Mouse (Mus musculus): Measurements from ENCODE around the gene Zfp369. TPM values are rescaled to one million over a fixed set of nuclear protein-coding genes. Genes with fewer than 3 reads are reported as not detected.

The Zfp369 gene
- polyA plus RNA-seq (2014; fragmentation: Nextera tagmentation; extraction: Ambion mirVana): 20.9 and 25.3 TPM in 2 replicates

DNA sequence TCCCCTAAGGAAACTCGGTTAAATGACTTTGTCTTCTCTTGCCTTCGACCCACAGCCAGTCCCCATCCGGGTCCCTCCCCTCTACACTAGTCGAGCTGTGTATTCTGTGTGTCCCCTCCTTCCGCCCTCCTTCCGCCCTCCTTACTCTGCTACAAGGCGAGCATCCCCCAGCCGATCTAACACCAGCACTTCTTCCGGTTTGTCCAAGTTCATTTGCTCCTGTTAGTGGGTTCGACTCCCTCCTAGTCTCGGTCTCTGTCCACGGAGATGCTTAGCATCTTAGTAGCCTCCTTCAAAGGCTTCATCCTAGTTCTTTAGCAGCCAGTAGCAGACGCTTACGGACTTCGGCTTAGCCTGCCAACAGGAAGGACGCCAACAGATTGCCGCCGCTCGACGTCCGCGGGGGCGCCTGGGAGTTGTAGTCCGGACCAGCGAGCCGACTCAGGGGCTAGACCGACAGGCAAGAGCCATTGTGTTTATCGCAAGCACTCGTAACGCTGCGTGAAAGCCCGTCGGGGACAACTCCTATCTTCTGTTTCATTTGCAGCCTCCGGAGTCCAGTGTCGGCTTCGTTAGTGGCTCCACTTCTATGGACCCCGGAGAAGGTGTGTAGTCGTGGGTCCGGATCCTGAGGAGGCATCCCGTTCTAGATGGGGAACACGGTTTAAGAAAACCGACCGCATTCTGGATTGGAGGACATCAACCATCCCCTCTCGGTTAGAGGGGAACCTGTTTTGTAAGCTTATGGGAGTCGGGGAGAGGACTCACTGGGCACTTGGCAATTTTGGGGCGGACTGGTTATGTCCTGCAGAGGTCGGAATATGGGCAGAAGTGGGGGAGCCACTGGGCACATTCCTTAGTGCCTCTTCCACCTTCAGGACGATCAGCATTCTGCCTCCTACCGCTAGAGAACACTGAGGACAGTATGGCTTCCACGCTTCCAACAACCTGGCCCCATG is at the start of gene Zfp369:
TSS of gene Zfp369 (plus strand) at position 432 of the 959 bp plus-strand sequence.
- ATAC-seq (ENCODE audit: low FRiP score) (peak; percentile 99), DNase-seq (ENCODE audit: low spot score) (peak; percentile 92)
- 1% methylated on average over 50 of the region's 50 CpGs for WGBS
- no peaks in the 10 kb centered on the region for H3K27me3 ChIP-seq (ENCODE audit: control insufficient read depth, insufficient read depth, low read length)
- H3K9ac ChIP-seq (ENCODE audit: low read depth, low read length): peak within 1 kb of the TSS; percentile 73
- H3K36me3 ChIP-seq (ENCODE audit: control insufficient read depth, insufficient read depth, low read length): 0 out of 2 replicates have a peak, but pooled peaks cover 2% of the 10 kb centered on the region
- H3K9me3 ChIP-seq (ENCODE audit: control insufficient read depth, low read length): peaks cover 18% of the 10 kb centered on the region
- H3K4me3 ChIP-seq (ENCODE audit: low read depth, low read length): peak within 1 kb of the TSS; percentile 65
- H3K27ac ChIP-seq (ENCODE audit: low read depth, low read length): peak within 1 kb of the TSS; percentile 48
- peak within 1 kb of the TSS; percentile 47 for H3K4me2 ChIP-seq (replicated peaks; ENCODE audit: low read depth, low read length)
- H3K4me1 ChIP-seq (replicated peaks; ENCODE audit: control insufficient read depth, insufficient read depth, low read length): no peaks in the 10 kb centered on the region

DNA sequence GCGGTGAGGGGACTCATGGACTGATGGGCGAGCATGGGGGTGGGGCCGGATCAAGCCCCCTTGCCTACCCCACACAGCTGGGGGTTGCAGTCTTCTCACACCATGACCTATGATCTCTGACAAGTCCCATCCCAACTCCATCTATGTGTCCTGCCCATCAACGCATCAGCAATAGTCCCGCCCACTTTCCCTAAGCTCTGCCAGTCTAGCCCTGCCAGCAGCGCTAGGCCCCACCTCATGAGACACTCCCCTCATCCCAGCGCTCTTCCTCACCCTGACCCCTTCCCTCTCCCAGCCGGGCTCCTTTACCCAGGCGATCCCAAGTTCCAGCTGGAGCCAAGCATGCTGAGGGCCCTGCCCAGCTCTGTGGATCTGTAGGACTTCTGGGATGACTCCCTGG is 41.4 kb upstream of the Zfp369 start:
- Histone ChIP-seq H3K27me3 (ENCODE audit: control insufficient read depth, insufficient read depth, low read length) (no peaks in the 10 kb centered on the region), H3K36me3 (ENCODE audit: control insufficient read depth, insufficient read depth, low read length) (no peaks in the 10 kb centered on the region), H3K4me3 (ENCODE audit: low read depth, low read length) (no peak overlapping the region), H3K4me1 (replicated peaks; ENCODE audit: control insufficient read depth, insufficient read depth, low read length) (no peaks in the 10 kb centered on the region), H3K9ac (ENCODE audit: low read depth, low read length) (no peak overlapping the region), H3K4me2 (replicated peaks; ENCODE audit: low read depth, low read length) (no peak overlapping the region), H3K9me3 (ENCODE audit: control insufficient read depth, low read length) (no peaks in the 10 kb centered on the region; the same call in 1 of the 2 replicates), H3K27ac (ENCODE audit: low read depth, low read length) (no peak overlapping the region)
- WGBS: 73% methylated on average over 8 of the region's 9 CpGs
- no peak for ATAC-seq (ENCODE audit: low FRiP score)
- DNase-seq (ENCODE audit: low spot score): no peak

DNA sequence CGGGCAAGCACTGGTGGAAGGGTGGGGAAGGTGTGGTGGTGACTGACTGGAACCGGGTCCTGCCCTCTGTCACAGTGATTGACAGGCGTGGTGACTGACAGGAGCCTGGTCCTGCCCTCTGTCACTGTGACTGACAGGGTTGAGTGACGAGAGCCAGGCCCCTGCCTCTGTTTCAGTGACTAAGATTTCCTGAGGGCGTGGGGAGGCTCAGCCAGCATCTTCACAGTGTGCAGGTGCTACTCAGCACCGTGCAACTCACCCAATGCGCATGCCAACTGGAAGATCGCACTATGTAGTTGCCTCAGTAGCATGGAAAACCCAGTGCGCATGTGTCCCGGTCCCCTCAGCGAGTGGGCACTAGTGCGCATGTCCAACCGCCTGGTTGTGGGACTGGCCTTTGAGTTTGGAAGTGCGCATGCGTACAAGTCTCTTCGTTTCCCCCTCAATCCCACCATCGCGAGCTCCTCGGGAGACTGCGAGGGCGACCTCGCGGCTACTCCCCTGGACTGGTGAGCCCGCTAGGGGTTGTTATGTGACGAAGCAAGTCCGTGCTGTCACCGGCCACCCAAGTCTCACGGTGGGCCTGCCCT is 38.0 kb upstream of the Zfp369 start:
- H3K27ac ChIP-seq (ENCODE audit: low read depth, low read length): peak overlapping the region; percentile 70; the same call in 1 of the 2 replicates
- H3K4me2 ChIP-seq (replicated peaks; ENCODE audit: low read depth, low read length): peak overlapping the region; percentile 92
- H3K9ac ChIP-seq (ENCODE audit: low read depth, low read length): peak overlapping the region; percentile 62
- 1% methylated on average over 28 of the region's 28 CpGs for WGBS
- peak overlapping the region; percentile 74 for H3K4me3 ChIP-seq (ENCODE audit: low read depth, low read length)
- ATAC-seq (ENCODE audit: low FRiP score) (peak; percentile 95), DNase-seq (ENCODE audit: low spot score) (peak; percentile 98)
- no peaks in the 10 kb centered on the region for H3K36me3 ChIP-seq (ENCODE audit: control insufficient read depth, insufficient read depth, low read length)
- H3K4me1 ChIP-seq (replicated peaks; ENCODE audit: control insufficient read depth, insufficient read depth, low read length): no peaks in the 10 kb centered on the region
- H3K27me3 ChIP-seq (ENCODE audit: control insufficient read depth, insufficient read depth, low read length): no peaks in the 10 kb centered on the region
- peaks cover 2% of the 10 kb centered on the region; the same call in 1 of the 2 replicates for H3K9me3 ChIP-seq (ENCODE audit: control insufficient read depth, low read length)

DNA sequence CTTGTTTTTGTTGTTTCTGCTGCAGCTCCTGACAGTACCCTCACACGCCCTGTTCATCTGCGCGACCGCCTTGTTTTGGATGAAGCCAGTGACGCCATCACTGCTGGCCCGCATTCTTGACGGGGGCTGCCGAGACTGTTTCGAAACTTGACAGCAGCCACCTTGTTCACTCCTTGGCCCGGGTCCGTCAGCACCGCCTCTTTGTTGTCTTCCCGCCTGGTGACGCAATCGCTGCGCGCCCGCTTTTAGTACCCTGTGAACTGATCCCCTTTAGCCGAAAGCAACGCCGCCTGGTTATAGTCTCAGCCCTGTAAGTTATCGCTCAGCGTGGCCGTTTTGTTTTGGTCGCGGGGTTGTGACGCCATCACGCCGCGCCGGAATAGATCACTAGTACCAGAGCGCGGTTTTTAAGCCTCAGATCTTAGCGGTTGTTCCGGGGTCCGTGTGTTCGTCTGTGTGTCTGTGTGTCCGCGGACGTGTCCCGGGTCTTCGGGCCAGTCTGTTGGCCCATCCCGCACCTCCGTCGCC is 37.5 kb upstream of the Zfp369 start:
- Histone ChIP-seq H3K4me2 (replicated peaks; ENCODE audit: low read depth, low read length) (peak overlapping the region; percentile 92), H3K9me3 (ENCODE audit: control insufficient read depth, low read length) (peaks cover 6% of the 10 kb centered on the region; the same call in 1 of the 2 replicates), H3K27me3 (ENCODE audit: control insufficient read depth, insufficient read depth, low read length) (no peaks in the 10 kb centered on the region), H3K4me3 (ENCODE audit: low read depth, low read length) (peak overlapping the region; percentile 74), H3K9ac (ENCODE audit: low read depth, low read length) (peak overlapping the region; percentile 65), H3K4me1 (replicated peaks; ENCODE audit: control insufficient read depth, insufficient read depth, low read length) (no peaks in the 10 kb centered on the region), H3K36me3 (ENCODE audit: control insufficient read depth, insufficient read depth, low read length) (peaks cover 2% of the 10 kb centered on the region; the same call in 1 of the 2 replicates), H3K27ac (ENCODE audit: low read depth, low read length) (peak overlapping the region; percentile 70; the same call in 1 of the 2 replicates)
- peak; percentile 87 for ATAC-seq (ENCODE audit: low FRiP score)
- peak; percentile 94 for DNase-seq (ENCODE audit: low spot score)
- WGBS: under 1% methylated on average over 45 of the region's 45 CpGs

DNA sequence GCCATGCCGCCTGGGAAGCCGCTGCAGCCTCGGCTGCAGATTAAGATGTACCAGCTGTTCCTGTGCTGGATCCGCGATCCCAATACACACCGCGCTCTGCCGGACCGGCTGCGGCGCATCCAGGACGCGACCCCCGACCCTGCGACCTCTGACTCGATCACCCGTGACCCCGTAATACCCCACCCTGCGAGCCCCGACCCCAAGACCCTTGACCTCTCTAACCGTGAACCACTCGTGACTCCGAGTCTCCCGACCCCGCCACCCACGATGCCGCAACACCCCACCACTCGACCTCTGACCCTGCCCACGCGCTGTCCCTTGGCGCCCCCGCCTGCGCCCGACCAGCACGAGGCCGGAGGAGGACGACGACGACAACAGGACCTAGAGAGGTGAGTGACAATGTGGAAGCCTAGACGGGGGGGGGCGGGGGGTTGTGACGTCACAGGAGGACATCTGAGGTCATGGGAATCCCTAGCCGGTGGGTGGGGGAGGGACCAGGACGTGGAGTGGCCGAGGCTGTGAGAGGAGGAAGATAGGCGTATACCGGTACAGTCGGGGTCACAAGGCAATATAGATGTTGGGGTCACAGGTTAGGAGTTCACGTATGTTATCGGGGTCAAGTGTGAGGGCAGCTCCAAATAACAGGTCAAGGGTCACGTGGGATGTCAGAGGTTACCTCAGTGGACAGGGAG is 36.8 kb upstream of the Zfp369 start:
- WGBS: 2% methylated on average over 42 of the region's 51 CpGs
- peaks cover 2% of the 10 kb centered on the region; the same call in 1 of the 2 replicates for H3K36me3 ChIP-seq (ENCODE audit: control insufficient read depth, insufficient read depth, low read length)
- peak overlapping the region; percentile 92 for H3K4me2 ChIP-seq (replicated peaks; ENCODE audit: low read depth, low read length)
- peak overlapping the region; percentile 20; the same call in 1 of the 2 replicates for H3K27ac ChIP-seq (ENCODE audit: low read depth, low read length)
- DNase-seq (ENCODE audit: low spot score): peak; percentile 35
- no peaks in the 10 kb centered on the region for H3K4me1 ChIP-seq (replicated peaks; ENCODE audit: control insufficient read depth, insufficient read depth, low read length)
- peak; percentile 36 for ATAC-seq (ENCODE audit: low FRiP score)
- H3K9ac ChIP-seq (ENCODE audit: low read depth, low read length): peak overlapping the region; percentile 65
- peak overlapping the region; percentile 74 for H3K4me3 ChIP-seq (ENCODE audit: low read depth, low read length)
- no peaks in the 10 kb centered on the region for H3K27me3 ChIP-seq (ENCODE audit: control insufficient read depth, insufficient read depth, low read length)
- peaks cover 7% of the 10 kb centered on the region; the same call in 1 of the 2 replicates for H3K9me3 ChIP-seq (ENCODE audit: control insufficient read depth, low read length)

DNA sequence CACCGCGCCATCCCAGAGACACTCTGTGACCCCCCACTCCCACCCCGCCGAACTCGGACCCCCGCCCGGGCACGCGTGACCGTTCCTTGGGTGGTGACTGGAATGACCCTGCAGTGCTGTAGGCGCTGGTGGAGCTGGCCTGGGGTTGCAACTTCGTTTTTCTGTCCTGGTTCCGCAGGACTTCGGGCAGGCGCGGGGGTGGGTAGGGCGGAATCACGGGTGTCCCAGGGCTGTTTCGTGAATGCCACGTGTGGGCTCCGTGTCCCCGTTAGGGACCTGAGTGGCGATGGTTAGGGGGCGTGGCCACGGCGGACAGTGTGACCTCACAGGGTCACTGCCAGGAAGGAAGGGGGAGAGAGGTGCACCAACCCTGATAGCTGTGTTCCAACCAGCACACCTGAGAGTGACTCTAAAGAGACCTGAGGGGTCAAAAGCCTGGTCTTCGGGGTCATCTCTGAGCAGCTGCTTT is 36.3 kb upstream of the Zfp369 start:
- DNase-seq (ENCODE audit: low spot score) (no peak), ATAC-seq (ENCODE audit: low FRiP score) (no peak)
- Histone ChIP-seq H3K27me3 (ENCODE audit: control insufficient read depth, insufficient read depth, low read length) (no peaks in the 10 kb centered on the region), H3K36me3 (ENCODE audit: control insufficient read depth, insufficient read depth, low read length) (peaks cover 2% of the 10 kb centered on the region; the same call in 1 of the 2 replicates), H3K4me2 (replicated peaks; ENCODE audit: low read depth, low read length) (peak overlapping the region; percentile 92), H3K4me3 (ENCODE audit: low read depth, low read length) (peak overlapping the region; percentile 74), H3K27ac (ENCODE audit: low read depth, low read length) (no peak overlapping the region), H3K4me1 (replicated peaks; ENCODE audit: control insufficient read depth, insufficient read depth, low read length) (no peaks in the 10 kb centered on the region), H3K9me3 (ENCODE audit: control insufficient read depth, low read length) (peaks cover 7% of the 10 kb centered on the region; the same call in 1 of the 2 replicates), H3K9ac (ENCODE audit: low read depth, low read length) (no peak overlapping the region)
- WGBS: 38% methylated on average over 27 of the region's 27 CpGs

DNA sequence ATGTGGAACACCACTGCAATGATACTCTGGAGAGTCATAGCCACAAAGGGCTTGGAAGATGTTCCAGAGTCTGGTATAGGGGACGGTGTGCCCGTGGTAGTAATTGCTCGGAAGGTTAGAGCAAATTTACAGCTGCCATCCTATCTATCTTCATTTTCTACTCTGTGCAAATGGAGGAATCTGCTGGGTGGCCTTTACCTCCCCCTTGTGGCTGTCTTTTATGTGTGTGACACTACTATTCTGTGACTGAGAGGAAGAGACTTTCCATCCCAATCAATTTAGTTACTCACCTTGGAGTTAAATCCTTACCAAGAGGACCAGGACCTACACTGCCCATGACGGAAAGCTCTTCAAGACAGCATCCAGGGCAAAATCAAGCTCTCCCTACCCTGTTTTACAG is 35.3 kb upstream of the Zfp369 start:
- Histone ChIP-seq H3K4me2 (replicated peaks; ENCODE audit: low read depth, low read length) (no peak overlapping the region), H3K9ac (ENCODE audit: low read depth, low read length) (no peak overlapping the region), H3K36me3 (ENCODE audit: control insufficient read depth, insufficient read depth, low read length) (peaks cover 2% of the 10 kb centered on the region; the same call in 1 of the 2 replicates), H3K27ac (ENCODE audit: low read depth, low read length) (no peak overlapping the region), H3K4me1 (replicated peaks; ENCODE audit: control insufficient read depth, insufficient read depth, low read length) (no peaks in the 10 kb centered on the region), H3K27me3 (ENCODE audit: control insufficient read depth, insufficient read depth, low read length) (no peaks in the 10 kb centered on the region), H3K9me3 (ENCODE audit: control insufficient read depth, low read length) (peaks cover 7% of the 10 kb centered on the region; the same call in 1 of the 2 replicates), H3K4me3 (ENCODE audit: low read depth, low read length) (no peak overlapping the region)
- ATAC-seq (ENCODE audit: low FRiP score) (no peak), DNase-seq (ENCODE audit: low spot score) (no peak)
- 98% methylated on average over 4 of the region's 4 CpGs for WGBS

Measured in hindbrain, embryonic 11.5 days (tissue).